Mouse (Mus musculus) inflammation-experienced regulatory T-cells, adult 16 weeks (primary cell): Measurements from ENCODE around the gene Mab21l1. TPM values are rescaled to one million over a fixed set of nuclear protein-coding genes. Genes with fewer than 3 reads are reported as not detected.

ENCODE experiments used
- polyA plus RNA-seq: library from polyadenylated mRNA; unstranded; fragments of 100-300 nt; shearing (Covaris generic); gene quantifications from one replicate; pipeline ENCODE4 v1.2.1, GENCODE M21; 2017

The Mab21l1 gene
- not detected for polyA plus RNA-seq

GRCm38 (mm10) chr3:55782056-55782687 lies at the start of gene Mab21l1:
Gene Mab21l1 (plus strand): TSS chr3:55782510.

